Mouse (Mus musculus): ENCODE measurements around the gene Pygo2. TPM values are rescaled to one million over a fixed set of nuclear protein-coding genes. Genes with fewer than 3 reads are reported as not detected.
"Not testable (repeated sequence)": the region's sequence is repeated elsewhere in the genome, so short reads cannot be mapped to it uniquely, and the experiment has no call there.

Gene Pygo2
- total RNA-seq, 2 experiments from 2014 or later = 31.9 to 35.0 TPM

DNA sequence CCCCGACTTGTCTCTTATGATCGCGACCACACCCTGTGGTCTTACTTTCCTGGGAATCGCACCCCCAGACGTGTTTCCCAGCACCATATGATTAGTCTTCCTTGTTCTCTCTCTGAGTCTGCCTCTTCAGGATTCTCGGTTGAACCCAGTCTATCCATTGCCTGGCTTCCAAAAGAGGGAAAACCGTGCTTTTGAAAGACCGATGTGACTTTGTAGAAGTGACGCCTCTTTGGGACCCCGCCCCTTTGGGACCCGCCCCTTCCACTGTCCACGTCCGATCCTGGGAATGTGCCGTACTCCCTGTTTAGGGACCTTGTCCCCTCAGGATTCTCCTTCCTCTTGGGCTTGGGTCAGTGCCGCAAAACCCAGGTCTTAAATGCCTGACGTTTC is 11.2 kb upstream of the Pygo2 start:
- DNase-seq (ENCODE audit: low spot score in 2 of 2) = peak; percentile 65 to 86

DNA sequence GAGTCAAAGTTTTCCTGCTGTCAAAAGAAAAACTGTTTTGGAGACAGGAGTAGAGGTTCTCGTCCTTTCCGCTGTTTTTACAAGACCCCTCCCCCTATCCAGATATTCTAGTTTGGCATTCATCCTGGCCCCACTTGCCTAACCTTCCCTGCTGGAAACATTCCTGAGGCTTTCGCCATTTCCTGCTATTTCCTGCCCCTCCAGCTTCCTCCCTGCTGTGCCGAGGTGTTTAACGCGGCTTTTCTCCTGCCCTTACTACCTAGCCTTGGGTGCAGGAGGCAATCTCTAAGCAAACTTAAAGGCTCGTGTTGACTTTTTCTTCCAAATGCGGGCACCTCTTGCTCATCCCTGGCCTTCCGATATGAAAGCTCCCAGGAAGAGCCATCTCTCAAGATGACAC is 10.4 kb upstream of the Pygo2 start:
- peak in 1 of 2 experiments; percentile 50 for DNase-seq (ENCODE audit: low spot score in 2 of 2)

DNA sequence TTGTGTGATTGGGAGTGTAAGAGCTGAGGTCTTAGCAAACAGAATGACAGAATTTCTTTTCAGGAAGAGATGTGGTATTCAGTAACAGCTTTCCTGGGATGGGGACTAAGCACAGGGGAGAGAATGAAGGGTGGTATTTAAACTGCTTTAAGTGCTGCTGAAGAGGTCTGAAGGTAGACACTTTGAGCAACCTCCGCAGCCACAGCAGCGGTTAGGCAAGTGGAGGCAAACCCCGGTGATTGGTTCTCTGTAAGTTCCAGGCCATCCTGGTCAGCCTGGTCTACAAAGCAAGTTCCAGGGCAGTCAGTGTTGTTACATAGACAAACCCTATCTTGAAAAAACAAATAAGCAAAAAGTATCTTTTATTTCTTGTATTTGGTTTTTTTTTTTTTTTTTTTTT is 10.0 kb upstream of the Pygo2 start:
- DNase-seq (ENCODE audit: low spot score in 2 of 2) = no peak

DNA sequence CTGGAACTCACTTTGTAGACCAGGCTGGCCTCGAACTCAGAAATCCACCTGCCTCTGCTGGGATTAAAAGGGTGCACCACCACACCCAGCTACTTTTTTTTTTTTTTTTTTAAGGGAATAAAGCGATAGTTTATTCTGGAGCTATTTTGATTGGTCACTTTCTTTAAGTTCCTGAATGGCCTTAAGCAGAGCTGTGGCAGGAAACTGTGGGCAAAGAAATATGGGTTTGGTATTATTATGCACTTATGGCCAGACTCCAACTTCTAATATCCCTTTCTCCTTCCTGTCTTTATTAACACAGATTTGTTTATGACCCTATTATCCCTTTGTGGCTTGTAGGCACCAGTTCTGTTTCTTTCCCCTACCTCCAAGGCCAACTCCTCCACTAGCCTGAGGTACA is 9.6 kb upstream of the Pygo2 start:
- no peak for DNase-seq (ENCODE audit: low spot score in 2 of 2)

DNA sequence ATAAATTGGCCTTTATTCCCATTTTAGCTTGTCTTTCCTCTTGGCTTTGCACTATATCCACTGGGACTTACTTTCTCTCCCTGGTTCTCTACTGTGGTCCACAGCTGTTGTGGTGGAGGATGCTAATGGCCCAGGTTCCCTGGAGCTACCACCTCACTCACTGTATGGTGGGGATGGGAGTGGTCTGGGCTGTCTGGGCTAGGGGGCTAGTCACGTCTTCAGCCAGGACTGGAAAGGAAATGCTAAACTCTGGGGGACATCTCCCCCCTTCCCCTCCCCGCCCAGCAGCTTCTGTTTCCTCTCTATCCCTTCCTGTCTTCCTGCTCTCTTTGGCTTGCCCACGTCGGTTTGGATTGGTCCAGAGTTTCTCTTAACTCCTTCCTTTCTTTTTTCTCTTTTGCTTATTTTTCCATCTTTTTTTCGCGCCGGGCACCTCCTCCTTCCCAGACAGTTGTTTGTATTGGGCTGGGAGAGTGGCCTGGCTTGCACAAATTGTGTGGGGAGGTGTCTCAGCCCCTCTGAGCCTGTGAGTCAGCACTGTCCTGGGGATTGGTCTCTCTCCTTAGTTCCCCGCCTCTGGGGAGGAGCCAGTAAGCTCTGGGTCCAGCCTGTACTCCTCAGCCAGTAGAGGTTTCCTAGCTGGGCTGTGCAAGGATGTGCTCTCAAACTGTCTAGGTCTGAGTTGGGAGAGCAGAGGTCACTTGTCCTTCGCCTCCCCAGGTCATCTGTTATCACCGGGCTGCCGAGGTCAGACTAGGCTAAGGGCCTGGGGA is 8.8 kb upstream of the Pygo2 start:
- peak; percentile 50 to 83 for DNase-seq (ENCODE audit: low spot score in 2 of 2)

DNA sequence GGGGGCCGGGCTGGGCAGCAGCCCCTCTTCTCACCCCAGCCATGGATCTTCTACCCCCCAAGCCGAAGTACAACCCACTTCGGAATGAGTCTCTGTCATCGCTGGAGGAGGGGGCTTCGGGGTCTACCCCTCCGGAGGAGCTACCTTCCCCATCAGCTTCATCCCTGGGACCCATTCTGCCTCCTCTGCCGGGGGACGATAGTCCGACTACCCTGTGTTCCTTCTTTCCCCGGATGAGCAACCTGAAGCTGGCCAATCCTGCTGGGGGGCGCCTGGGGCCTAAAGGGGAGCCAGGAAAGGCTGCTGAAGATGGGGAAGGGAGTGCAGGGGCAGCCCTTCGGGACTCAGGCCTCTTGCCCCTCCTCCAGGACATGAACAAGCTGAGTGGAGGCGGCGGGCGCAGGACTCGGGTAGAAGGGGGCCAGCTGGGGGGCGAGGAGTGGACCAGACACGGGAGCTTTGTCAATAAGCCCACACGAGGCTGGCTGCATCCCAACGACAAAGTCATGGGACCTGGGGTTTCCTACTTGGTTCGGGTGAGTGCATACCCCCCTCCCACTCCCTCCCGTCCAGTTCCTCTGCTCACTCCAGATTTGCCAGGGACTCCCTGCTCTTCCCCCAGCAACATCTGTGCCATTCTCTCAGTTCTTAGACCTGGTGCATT is 8.1 kb upstream of the Pygo2 start:
- peak in 1 of 2 experiments; percentile 53 for DNase-seq (ENCODE audit: low spot score in 2 of 2)

DNA sequence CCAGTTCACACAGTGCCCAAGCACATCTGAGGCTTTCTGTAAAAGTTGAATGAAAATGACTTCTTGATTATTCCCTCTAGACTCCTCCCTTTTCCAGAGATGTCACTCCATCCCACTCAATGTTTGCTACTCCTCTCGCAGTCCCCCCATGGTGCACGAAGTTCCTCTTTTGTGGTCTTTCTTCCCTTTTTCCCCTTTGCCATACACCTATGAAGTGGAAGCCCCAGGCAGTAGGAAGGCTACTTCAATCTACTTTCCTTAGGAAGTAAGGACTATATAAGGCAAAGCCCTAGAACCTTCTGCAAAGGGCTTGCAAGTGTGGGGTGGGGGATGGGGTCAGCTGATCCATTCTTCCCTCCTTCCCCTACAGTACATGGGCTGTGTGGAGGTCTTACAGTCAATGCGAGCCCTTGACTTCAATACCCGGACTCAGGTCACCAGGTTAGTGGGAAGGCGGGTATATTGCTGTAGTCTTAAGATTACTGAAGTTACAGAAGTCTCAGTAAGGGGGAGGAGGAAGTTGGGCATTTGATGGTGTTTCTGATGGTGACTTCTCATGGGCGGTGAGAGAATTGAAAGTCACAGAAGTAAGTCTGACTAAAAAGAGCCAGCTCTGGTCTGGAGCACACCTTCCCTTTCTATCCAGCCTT is 7.3 kb upstream of the Pygo2 start:
- DNase-seq (ENCODE audit: low spot score in 2 of 2) = no peak

DNA sequence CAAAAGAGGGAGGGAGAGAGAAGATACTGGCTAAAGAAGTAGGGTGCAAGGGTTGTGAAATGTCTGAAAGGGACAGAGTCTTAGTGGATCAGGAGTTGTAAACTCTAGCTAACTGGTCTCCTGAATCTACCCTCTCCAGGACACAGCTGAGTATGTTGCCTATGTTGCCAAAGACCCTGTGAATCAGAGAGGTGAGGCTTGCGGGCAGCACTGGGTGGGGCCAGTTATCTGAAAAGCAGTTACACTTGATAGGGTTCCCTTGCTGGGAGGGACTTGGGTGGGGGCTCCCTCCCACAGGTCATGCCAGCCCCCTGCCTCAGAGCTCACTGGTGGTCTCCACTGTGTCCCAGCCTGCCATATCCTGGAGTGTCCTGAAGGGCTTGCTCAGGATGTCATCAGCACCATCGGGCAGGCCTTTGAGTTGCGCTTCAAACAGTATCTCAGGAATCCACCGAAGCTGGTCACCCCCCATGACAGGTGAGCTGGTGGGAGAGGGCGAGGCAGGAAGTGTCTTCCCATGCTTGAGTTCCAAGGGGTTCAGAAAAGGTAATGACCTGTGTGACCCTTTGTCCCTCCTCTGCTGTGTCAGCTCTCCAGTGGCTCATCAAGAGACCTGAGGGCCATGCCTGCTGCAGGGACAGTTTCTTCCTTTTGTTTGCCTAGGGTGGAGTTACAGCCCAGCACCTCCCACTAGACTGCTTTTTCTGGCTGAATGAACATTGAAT is 5.4 kb upstream of the Pygo2 start:
- no peak for DNase-seq (ENCODE audit: low spot score in 2 of 2)

DNA sequence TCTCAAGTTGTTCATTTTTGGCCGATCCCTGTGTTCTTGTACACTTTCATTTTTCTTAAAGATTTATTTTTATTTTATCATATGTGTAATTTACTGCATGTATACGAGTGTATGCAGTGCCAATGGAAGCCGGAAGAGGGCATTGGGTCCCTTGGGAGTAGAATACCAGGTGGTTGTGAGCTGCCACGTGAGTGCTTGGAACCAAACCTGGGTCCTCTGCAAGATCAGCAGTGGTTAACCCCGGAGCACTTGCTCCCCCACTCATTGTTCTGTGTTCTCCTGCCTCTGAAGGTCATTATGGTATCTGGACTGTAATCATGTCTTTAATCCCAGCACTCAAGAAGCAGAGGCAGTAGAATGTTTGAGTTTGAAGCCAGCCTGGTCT is 4.9 kb upstream of the Pygo2 start:
- no peak for DNase-seq (ENCODE audit: low spot score in 2 of 2)

DNA sequence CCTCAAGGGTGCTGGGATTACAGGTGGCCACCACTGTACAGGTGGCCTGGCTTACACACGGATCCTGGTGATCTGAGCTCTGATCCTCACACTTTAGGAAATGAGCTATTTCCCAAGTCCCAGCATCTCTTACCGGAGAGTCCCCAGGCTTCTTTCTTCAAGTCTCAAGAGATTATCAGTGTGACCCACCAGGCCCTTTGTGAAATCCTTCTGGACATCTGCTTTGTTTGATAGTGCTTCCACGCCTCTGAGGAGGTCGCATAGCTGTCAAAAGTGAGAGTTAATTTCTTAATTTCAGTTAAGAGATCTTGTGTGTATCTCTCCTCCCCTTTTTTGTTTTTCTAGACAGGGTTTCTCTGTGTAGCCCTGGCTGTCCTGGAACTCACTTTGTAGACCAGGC is 4.1 kb upstream of the Pygo2 start:
- DNase-seq (ENCODE audit: low spot score in 2 of 2) = no peak

DNA sequence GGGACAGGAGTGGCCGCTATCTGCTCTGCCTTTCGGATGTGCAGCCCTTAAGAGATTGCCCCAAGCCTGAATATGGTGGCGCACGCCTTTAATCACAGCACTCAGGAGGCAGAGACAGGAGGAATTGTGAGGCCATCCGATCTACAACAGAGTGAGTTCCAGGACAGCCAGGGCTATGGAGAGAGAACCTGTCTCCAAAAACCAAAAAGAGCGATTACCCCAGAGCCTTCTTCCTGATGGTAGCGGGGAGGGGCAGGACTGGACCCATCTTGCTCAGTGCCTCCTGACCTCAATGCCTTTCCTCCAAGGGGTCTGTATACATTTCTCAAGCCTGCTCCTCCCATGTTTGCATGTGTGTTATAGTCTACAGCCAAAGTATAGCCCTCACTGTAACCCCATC is 993 bp upstream of the Pygo2 start:
- not testable (repeated sequence) for DNase-seq (ENCODE audit: low spot score in 2 of 2)

DNA sequence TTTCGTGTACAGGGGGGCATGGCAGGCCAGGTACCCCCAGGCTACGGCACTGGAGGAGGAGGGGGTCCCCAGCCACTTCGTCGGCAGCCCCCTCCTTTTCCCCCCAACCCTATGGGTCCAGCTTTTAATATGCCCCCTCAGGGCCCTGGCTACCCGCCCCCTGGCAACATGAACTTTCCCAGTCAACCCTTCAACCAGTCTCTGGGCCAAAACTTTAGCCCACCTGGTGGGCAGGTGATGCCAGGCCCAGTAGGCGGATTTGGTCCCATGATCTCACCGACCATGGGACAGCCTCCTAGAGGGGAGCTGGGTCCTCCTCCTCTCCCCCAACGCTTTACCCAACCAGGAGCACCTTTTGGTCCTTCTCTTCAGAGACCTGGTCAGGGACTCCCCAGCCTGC is 2.6 kb downstream of the Pygo2 start:
- no peak for DNase-seq (ENCODE audit: low spot score in 2 of 2)

DNA sequence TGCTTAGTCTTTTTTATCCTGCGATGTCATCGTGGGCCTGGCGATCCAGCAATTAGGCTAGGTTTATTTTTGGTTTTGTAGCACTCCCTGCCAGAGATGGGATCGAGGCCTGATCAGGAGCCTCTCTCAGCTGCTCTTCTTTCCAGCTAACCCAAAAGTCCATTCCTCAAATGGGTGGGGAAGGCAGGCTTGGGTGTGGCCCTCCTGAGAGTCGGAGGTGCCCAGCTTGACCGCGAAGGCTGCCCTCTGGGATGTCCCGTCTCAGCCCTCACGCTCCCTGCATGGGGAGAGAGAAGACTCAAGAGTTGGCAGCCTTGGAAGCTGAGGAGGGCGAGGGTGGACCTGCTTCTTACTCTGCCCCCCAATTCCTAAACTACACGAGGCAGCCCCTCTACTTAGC is 4.5 kb downstream of the Pygo2 start:
- no peak for DNase-seq (ENCODE audit: low spot score in 2 of 2)

DNA sequence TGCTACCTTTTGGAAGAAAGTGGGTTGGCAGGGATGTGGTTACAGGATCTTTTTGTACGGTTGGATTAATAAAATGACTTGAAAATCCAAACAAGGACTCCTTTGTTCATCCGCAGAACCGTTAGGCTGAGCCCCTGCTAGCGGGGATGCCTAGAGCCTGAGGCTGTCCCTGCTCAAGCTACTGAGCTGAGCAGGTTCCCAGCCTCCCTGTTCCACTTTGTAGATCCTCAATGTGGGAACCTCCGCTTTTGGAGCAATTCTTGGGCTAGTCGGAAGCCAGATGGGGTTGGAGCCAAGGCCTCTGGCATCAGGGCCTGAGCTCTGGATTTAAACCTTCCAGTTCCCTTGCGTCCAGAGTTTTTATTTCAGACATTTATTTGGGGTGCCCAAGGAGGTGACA is 5.0 kb downstream of the Pygo2 start:
- DNase-seq (ENCODE audit: low spot score in 2 of 2) = no peak

DNA sequence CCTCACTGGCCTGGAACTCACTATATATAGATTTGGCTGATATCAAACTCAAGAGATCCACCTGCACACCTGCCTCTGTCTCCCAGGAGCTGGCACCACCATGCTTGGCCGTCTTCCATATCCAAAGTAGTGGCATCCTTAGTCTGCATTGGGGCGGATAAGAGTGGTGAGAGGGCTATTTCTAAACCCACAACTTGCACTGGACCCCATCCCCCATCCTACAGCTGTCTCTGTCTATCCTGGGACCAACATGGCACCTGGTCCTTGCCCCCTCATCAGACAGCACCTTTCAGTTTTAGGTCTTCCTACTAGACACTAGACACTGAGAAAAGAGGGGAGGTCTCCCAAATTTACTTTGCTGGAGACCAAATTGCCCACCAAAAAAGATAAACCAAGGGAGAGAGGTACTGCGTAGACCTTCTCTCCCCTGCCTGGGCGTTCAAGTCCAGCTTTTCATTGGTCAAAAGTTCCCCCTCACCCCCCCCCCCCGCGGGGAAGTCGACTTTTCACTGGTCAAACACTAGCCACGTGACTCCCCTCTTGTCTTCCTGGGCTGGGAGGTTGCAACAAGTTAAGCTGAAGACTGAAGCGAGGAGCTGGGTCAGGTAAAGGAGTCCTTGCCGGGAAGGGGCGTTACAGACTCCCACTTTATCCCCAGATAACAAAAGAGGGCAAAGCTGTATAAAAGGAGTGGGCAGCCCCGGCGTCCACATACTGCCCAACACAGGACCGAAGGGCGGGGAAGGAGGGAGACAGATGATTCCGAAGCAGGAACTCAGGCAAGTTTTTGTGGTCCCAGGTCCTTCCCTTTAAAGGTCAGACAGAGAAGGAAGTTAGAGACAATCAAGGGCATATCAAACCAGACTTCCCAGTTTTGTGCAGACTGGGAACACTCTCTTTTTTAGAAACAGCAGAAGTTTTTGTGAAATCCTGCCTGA is 6.4 kb downstream of the Pygo2 start, which contains the start of gene Pbxip1:
TSS of gene Pbxip1 (plus strand) at position 531 of the 938 bp plus-strand sequence.
- DNase-seq (ENCODE audit: low spot score in 2 of 2) = peak in 1 of 2 experiments; percentile 62

DNA sequence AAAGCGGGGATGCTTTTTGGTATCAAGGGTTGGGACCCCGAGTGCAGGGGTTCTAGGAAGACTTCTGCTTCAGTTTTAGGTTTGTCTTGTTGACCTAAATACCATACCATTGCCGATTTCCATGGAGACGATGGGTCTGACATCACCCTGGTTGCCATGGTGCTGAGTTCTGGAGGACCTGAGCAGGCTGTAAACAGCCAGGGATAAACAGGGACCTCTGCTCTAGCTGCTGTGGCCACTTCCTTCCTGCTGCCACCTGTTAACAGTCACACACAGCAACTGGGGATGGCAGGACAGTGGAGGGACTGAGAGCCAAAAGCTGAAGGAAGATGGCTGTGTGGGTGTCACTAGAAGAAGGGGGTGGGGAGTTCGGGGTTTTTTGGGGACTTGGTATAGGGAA is 7.3 kb downstream of the Pygo2 start:
- DNase-seq (ENCODE audit: low spot score in 2 of 2) = no peak

DNA sequence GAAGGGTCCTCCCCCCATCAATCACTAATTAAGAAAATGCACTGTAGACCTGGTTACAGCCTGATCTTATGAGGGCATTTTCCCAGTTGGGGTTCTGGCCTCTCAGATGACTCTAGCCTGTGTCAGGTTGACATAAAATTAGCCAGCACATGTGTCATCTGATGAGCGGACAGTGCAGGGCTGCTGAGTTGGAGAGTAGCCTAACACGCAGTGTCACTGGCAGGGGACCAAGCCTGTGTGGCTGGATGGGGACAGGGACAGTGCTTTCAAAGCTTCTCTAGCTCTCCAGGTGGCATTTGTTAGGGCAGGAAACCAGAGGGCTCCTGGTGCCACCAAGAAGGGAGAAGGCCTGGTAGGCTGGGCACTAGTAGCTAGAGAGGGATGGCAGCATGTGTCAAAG is 10.7 kb downstream of the Pygo2 start:
- DNase-seq (ENCODE audit: low spot score in 2 of 2) = no peak

DNA sequence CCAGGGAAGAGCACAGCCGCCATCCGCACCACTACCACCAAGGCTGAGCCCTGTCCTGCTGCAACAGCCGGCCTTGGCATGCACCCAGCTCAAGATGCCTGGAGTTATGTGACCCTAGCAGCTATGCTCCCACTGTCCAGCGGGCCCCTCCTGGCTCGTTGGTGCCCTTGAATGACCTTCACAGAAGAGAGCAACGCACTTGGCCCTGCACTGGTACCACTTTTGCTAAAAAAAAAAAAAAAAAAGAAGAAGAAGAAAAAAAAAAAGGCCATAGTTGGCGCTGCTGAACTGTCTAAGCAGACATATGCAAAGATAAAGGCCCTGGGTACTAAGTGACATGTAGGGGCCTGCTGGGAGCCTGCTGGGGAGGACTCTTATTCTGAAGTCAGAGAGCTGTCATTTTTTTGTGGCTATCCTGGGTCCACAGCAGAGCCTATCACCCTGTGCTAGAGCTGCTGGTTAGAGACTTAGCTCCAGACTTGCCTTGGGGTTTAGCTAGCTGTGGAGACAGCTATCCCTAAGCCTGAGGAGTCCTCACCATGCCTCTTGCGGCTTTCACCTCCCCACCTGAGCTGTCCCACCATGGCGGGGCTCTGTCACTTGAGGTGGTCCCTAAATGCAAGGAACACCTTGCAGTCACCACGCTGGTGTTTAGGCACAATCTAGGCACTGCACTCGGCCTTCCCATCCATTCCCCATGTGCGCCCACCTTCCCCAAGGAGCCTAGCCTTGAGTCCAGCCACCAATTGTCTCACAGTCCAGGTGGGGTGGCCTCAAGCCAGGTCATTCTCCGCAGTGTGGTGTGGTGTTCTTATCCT is 18.9 kb downstream of the Pygo2 start:
- peak in 1 of 2 experiments; percentile 71 for DNase-seq (ENCODE audit: low spot score in 2 of 2)

DNA sequence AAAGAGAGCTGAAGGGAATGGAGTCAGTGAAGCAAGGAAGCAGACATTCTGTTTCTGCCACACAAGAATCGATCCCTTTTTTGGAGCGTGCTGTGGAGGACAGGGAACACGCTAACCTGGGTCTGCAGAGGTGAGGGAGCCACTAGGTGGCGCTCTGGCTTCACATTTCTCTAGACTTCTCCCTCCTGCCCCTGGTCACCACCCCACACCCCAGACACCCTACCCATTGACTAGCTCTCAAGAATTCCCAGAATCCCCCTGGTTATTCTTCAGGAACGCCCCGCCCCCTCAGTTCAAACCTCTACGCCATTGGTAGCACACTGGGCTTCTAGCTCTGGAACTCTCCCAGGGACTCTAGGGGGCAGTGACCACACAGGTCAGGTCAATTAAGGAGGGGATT is 19.5 kb downstream of the Pygo2 start:
- DNase-seq (ENCODE audit: low spot score in 2 of 2) = peak; percentile 50 to 73

DNA sequence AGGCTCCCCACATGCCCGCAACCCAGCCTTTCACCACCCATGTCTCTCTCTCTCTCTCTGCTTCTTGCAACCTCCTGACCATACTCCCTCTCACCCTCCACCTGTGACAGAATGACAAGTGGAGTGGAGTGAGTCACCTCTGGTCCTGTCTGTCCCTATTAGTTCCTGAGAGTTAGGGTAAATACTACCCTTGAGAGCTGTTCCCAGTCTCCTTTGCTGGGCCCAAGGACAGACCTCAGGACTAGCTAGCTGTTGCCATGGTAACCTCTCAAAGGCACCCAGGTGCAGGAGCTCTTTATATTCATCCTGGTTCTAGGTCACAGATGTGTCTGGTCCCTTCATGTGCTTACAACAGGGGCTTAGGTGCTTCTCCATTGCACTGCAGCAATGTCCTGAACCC is 21.9 kb downstream of the Pygo2 start:
- DNase-seq (ENCODE audit: low spot score in 2 of 2) = no peak
